18 mouse cellular contexts compared by ENCODE assay signal in the genomic region with DNA sequence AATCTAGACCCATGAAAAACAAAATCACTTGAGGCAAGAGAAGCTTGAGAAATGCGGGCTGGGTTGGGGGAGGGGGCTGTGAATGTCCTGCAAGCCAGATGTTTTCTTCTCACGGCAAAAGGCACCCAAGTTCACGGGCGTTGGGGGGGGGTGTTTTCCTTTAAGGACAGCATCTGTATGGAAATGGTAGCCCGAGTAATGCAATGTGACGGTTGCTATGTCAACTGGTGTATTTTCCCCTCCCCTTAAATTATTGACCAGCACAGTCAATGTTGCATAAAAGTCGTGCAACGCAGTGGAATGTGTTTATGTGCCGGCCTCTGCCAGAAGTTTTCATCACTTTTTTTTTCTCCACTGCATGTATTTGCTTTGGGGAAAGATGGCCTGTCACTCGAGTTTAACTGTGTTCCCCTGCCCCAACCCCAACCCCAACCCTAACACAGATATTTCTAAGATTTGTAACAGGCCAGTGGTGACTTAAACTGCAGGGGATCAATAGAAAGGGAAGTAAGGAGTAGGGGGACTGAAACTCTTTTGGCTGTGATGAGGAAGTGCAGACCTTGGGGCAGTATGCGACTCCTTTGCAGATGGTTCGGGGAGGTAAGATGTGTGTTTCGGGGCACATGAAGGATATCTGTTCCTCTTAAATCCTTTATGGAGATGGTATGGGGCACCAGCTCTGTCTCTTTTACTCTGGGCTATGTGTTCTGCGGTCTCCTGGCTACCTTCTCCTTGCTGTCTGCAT. TPM values are rescaled to one million over a fixed set of nuclear protein-coding genes. Genes with fewer than 3 reads are reported as not detected.
DNase-seq lines count a peak whose midpoint lies in the region; ATAC-seq lines count a peak whose summit lies in the region.
"Had no signal": no experiment of that assay in that cellular context is flagged by ENCODE, and none has a peak within 500 bp of the region (broad histone marks: within the 10 kb centered on the region; RNA-seq: fewer than 3 reads in every experiment).

No protein-coding gene starts in this region.

- no peak overlapping the region for H3K4me3 ChIP-seq in neural tube, embryonic 11.5 days (ENCODE audit: low read depth, low read length)
- H3K4me3 ChIP-seq in limb, embryonic 10.5 days, result no peak overlapping the region
- H3K4me3 ChIP-seq in forebrain, embryonic 11.5 days (ENCODE audit: low read depth, low read length), result no peak overlapping the region
- H3K4me3 ChIP-seq: megakaryocyte, embryonic 14.5 days had no signal

- peak; percentile 22 for DNase-seq in embryo, embryonic 11 days
- no peak for DNase-seq in embryo, embryonic 9.5 days (ENCODE audit: extremely low spot score)
- DNase-seq in neural tube, embryonic 11.5 days (ENCODE audit: low spot score), result peak; percentile 17
- no peak for DNase-seq in neural tube, embryonic 10.5 days (ENCODE audit: extremely low spot score, low spot score)
- peak; percentile 45 for DNase-seq in limb, embryonic 10.5 days (ENCODE audit: low spot score)
- DNase-seq in layer of hippocampus, postnatal 10 days (ENCODE audit: low spot score in 2 of 2), result no peak
- no peak for DNase-seq in forebrain, embryonic 11.5 days (ENCODE audit: low spot score)
- no peak for DNase-seq in natural killer cell, adult 2 months (ENCODE audit: low spot score in 2 of 2)
- DNase-seq: adrenal gland, adult 8-10 months; cerebellum, adult 9-11 months; heart, adult 18-20 months; liver; right cerebral cortex, postnatal 25 days had no signal

- no peak for ATAC-seq in neural tube, embryonic 11.5 days (ENCODE audit: insufficient read depth, low FRiP score, low TSS enrichment)
- no peak for ATAC-seq in forebrain, embryonic 11.5 days (replicated peaks; ENCODE audit: low FRiP score)
- ATAC-seq: intestine, postnatal 0 days had no signal

- no peaks in the 10 kb centered on the region for H3K4me1 ChIP-seq in neural tube, embryonic 11.5 days (ENCODE audit: control insufficient read depth, insufficient read depth, low read length)
- H3K4me1 ChIP-seq in limb, embryonic 10.5 days, result peaks cover 34% of the 10 kb centered on the region
- H3K4me1 ChIP-seq in forebrain, embryonic 11.5 days (replicated peaks; ENCODE audit: control insufficient read depth, insufficient read depth, low read length), result no peaks in the 10 kb centered on the region

- H3K9me3 ChIP-seq in neural tube, embryonic 11.5 days (ENCODE audit: control insufficient read depth, low read length), result no peaks in the 10 kb centered on the region
- no peaks in the 10 kb centered on the region for H3K9me3 ChIP-seq in limb, embryonic 10.5 days (replicated peaks)
- no peaks in the 10 kb centered on the region for H3K9me3 ChIP-seq in forebrain, embryonic 11.5 days (ENCODE audit: control insufficient read depth, low read length)
- H3K9me3 ChIP-seq: megakaryocyte, embryonic 14.5 days had no signal

- no peak overlapping the region for H3K27ac ChIP-seq in neural tube, embryonic 11.5 days (ENCODE audit: low read depth, low read length)
- peak overlapping the region; percentile 50; the same call in 1 of the 2 replicates for H3K27ac ChIP-seq in limb, embryonic 10.5 days
- no peak overlapping the region for H3K27ac ChIP-seq in forebrain, embryonic 11.5 days (ENCODE audit: low read depth, low read length)
- H3K27ac ChIP-seq: hindbrain, embryonic 14.5 days had no signal

- H3K27me3 ChIP-seq in neural tube, embryonic 11.5 days (ENCODE audit: control insufficient read depth, insufficient read depth, low read length), result no peaks in the 10 kb centered on the region
- H3K27me3 ChIP-seq in limb, embryonic 10.5 days (ENCODE audit: low read depth, poor library complexity, severe bottlenecking), result no peaks in the 10 kb centered on the region
- H3K27me3 ChIP-seq in forebrain, embryonic 11.5 days (ENCODE audit: control insufficient read depth, insufficient read depth, low read length), result no peaks in the 10 kb centered on the region

- no peaks in the 10 kb centered on the region for H3K36me3 ChIP-seq in neural tube, embryonic 11.5 days (ENCODE audit: control insufficient read depth, insufficient read depth, low read length)
- H3K36me3 ChIP-seq in limb, embryonic 10.5 days, result no peaks in the 10 kb centered on the region
- H3K36me3 ChIP-seq in forebrain, embryonic 11.5 days (ENCODE audit: control insufficient read depth, insufficient read depth, low read length), result no peaks in the 10 kb centered on the region

- no peak overlapping the region for H3K4me2 ChIP-seq in neural tube, embryonic 11.5 days (ENCODE audit: low read depth)
- H3K4me2 ChIP-seq in forebrain, embryonic 11.5 days (ENCODE audit: low read depth, low read length, severe bottlenecking), result no peak overlapping the region
- H3K4me2 ChIP-seq: hindbrain, embryonic 14.5 days had no signal

- no peak overlapping the region for H3K9ac ChIP-seq in neural tube, embryonic 11.5 days (ENCODE audit: low read length)
- no peak overlapping the region for H3K9ac ChIP-seq in forebrain, embryonic 11.5 days (ENCODE audit: low read length)
- H3K9ac ChIP-seq: hindbrain, embryonic 14.5 days had no signal

- WGBS in neural tube, embryonic 11.5 days, result 70% methylated on average over 14 of the region's 14 CpGs
- 76% methylated on average over 14 of the region's 14 CpGs for WGBS in limb, embryonic 10.5 days
- WGBS in forebrain, embryonic 11.5 days, result 83% methylated on average over 14 of the region's 14 CpGs

RNA-seq across cellular contexts. Expression of gene Fam169b, which starts 39.6 kb away (rescaled TPM):
- 0.42 and 0.70 TPM in 2 replicates for polyA plus RNA-seq in neural tube, embryonic 11.5 days (2014; fragmentation: Nextera tagmentation; extraction: Ambion mirVana)
- 0.36 and 1.2 TPM in 2 replicates for polyA plus RNA-seq in limb, embryonic 10.5 days (2016; fragmentation: Nextera tagmentation; extraction: Ambion mirVana)
- under 1 TPM; 0.27 to 0.89 TPM for total RNA-seq in layer of hippocampus, postnatal 10 days (2021)
- polyA plus RNA-seq in forebrain, embryonic 11.5 days (2014; fragmentation: Nextera tagmentation; extraction: Ambion mirVana), result 0.19 and 0.39 TPM in 2 replicates

RNA-seq across cellular contexts. Expression of gene Pgpep1l, which starts 49.2 kb away (rescaled TPM):
- polyA plus RNA-seq in neural tube, embryonic 11.5 days (2014; fragmentation: Nextera tagmentation; extraction: Ambion mirVana), result not detected in 2 replicates
- polyA plus RNA-seq in limb, embryonic 10.5 days (2016; fragmentation: Nextera tagmentation; extraction: Ambion mirVana), result not detected in 2 replicates
- 1 to 10 TPM in 1 of 2 experiments, under 1 TPM in 1; 0.60 to 1.7 TPM for total RNA-seq in layer of hippocampus, postnatal 10 days (2021)
- polyA plus RNA-seq in forebrain, embryonic 11.5 days (2014; fragmentation: Nextera tagmentation; extraction: Ambion mirVana), result not detected in 2 replicates
- total RNA-seq: heart, adult 18-20 months; monocyte, adult 5-6 weeks had no signal
- polyA plus RNA-seq: intestine, postnatal 0 days; stomach, embryonic 14.5 days had no signal

Comparison
In these comparisons a context has a peak if more than half of its experiments do, and no peak if none do; other contexts are left out.
1. DNase-seq: peak in embryo, embryonic 11 days (single experiment), neural tube, embryonic 11.5 days (single experiment) and limb, embryonic 10.5 days (single experiment); none in embryo, embryonic 9.5 days (single experiment), neural tube, embryonic 10.5 days (single experiment), layer of hippocampus, postnatal 10 days (0 of 2), forebrain, embryonic 11.5 days (single experiment) and natural killer cell, adult 2 months (0 of 2).